Mouse (Mus musculus) Muller cell, postnatal 12 days (primary cell): ENCODE data around the gene Sh3bp5l.
"Not testable (repeated sequence)": the region's sequence is repeated elsewhere in the genome, so short reads cannot be mapped to it uniquely, and the experiment has no call there.

Experiments
- DNase-seq: peaks from one replicate; pipeline ENCODE4 v3.0.0-alpha.2; 2015; ENCODE audit errors: inconsistent ontology term

Gene Sh3bp5l

GRCm38 (mm10) chr11:58322824-58323569 lies 7.5 kb upstream of the Sh3bp5l start:
- peak; percentile 98 for DNase-seq

GRCm38 (mm10) chr11:58323570-58324340 lies 6.8 kb upstream of the Sh3bp5l start:
- DNase-seq: no peak

- DNase-seq: no peak
Measured at GRCm38 (mm10) chr11:58324614-58325229, 5.8 kb upstream of the Sh3bp5l start.

GRCm38 (mm10) chr11:58326781-58327180 lies 3.7 kb upstream of the Sh3bp5l start:
- DNase-seq: no peak

- DNase-seq: no peak
Measured at GRCm38 (mm10) chr11:58329906-58330275, 633 bp upstream of the Sh3bp5l start.

- DNase-seq: no peak
Measured at GRCm38 (mm10) chr11:58331149-58331495, 598 bp downstream of the Sh3bp5l start.

- DNase-seq: no peak
Measured at GRCm38 (mm10) chr11:58331546-58331945, 1.0 kb downstream of the Sh3bp5l start.

- DNase-seq: peak; percentile 98
Measured at GRCm38 (mm10) chr11:58334746-58335145, 4.2 kb downstream of the Sh3bp5l start.

- no peak for DNase-seq
Measured at GRCm38 (mm10) chr11:58346745-58347144, 16.2 kb downstream of the Sh3bp5l start.

- DNase-seq: no peak
Measured at GRCm38 (mm10) chr11:58350628-58351027, 20.1 kb downstream of the Sh3bp5l start.

GRCm38 (mm10) chr11:58351179-58351578 lies 20.7 kb downstream of the Sh3bp5l start:
- DNase-seq: no peak

GRCm38 (mm10) chr11:58352681-58353548 lies 22.4 kb downstream of the Sh3bp5l start:
- DNase-seq: no peak

GRCm38 (mm10) chr11:58353709-58354108 lies 23.2 kb downstream of the Sh3bp5l start:
- DNase-seq: no peak

- DNase-seq: no peak
Measured at GRCm38 (mm10) chr11:58354476-58354875, 24.0 kb downstream of the Sh3bp5l start.

GRCm38 (mm10) chr11:58354927-58355326 lies 24.4 kb downstream of the Sh3bp5l start:
- DNase-seq: no peak

- no peak for DNase-seq
Measured at GRCm38 (mm10) chr11:58357042-58357441, 26.5 kb downstream of the Sh3bp5l start.

- DNase-seq: no peak
Measured at GRCm38 (mm10) chr11:58357844-58358534, 27.5 kb downstream of the Sh3bp5l start.

GRCm38 (mm10) chr11:58362562-58362961 lies 32.0 kb downstream of the Sh3bp5l start:
- not testable (repeated sequence) for DNase-seq

- no peak for DNase-seq
Measured at GRCm38 (mm10) chr11:58364454-58364853, 33.9 kb downstream of the Sh3bp5l start.

GRCm38 (mm10) chr11:58366191-58366590 lies 35.7 kb downstream of the Sh3bp5l start:
- not testable (repeated sequence) for DNase-seq

GRCm38 (mm10) chr11:58377273-58377672 lies 46.7 kb downstream of the Sh3bp5l start:
- no peak for DNase-seq
